Mouse (Mus musculus) retina, postnatal 7 days (tissue): ENCODE measurements around the gene Vmn2r62.
"Not testable (repeated sequence)": the region's sequence is repeated elsewhere in the genome, so short reads cannot be mapped to it uniquely, and the experiment has no call there.

Experiments
- DNase-seq: peaks from one replicate; pipeline ENCODE4 v3.0.0-alpha.2; 2012; ENCODE audit warnings: low read depth, low spot score

Gene Vmn2r62

DNA sequence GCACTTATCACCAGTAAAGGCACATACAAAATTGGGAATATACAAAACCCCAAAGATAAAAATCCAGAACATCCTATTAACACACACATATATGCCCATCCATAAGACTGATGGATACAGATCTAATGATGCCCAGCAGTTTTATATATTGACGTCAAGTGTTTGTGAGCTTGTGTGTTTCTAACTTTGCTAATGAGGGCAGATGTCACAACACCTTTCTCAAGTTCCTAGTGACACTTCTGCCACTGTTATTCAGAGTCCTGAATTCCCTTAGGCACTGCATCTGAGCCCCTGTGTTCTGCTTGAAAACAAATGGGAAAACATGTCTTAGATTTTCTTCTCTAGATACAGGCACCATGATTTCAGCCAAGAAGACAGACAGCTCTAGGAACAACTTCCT is at the start of gene Vmn2r62:
TSS of gene Vmn2r62 (minus strand) at position 101 of the 400 bp plus-strand sequence.
- DNase-seq = not testable (repeated sequence)

DNA sequence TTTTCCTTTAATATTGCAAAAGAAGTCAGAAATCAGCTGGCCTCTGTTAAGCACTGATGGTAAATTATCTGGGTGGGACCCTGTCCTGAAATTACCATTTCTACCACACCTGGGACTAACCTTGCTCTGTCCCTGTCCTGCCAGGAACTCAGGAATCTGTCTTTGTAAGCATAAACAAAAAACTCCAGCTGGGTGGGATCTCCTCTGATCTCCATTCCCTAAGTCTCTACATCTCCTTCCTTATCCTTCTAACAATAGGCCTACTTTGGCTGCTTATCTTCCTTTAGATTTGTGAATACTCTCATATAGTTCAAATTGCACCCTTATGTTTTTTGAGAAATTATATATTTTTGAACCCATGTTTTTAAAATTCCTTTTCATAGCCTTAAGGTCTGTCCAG is 45.0 kb upstream of the Vmn2r62 start:
- DNase-seq = not testable (repeated sequence)

DNA sequence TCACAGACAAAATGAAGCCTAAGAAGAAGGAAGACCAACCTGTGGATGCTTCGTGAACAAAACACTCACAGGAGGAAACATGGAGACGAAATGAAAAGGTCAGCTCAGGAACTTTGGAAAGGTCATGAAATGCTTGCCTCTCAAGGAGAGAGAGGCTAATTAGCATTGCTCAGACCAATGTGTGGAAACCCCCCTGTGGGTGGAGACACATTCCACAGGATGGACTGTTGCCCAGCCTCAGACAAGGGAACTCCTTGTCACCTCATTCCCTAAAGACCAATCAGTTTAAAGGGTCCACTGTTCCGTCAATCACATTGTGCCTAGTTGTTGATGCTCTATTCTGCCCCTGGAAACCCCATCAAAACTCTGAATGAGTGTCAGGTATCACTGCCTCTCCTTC is 38.9 kb upstream of the Vmn2r62 start:
- DNase-seq = no peak

DNA sequence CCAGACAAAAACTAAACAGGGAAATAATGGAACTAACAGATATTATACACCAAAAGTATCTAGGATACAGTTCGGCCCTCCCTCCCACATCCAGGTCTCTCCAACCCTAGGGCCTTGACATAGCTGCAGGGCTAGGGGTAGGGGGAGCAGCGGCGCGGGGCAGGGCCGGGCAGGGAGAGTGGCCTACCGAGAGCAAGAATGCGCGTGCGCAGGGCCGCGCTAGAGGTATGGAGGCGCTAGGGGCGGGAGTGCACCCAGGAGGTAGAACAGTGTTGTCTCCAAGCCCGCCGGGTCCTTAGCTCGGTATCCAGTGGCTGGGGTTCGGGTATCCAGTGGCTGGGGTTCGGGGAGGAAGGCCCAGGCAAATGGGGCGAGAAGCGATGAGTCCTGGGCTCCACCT is 43.5 kb downstream of the Vmn2r62 start:
- no peak for DNase-seq

DNA sequence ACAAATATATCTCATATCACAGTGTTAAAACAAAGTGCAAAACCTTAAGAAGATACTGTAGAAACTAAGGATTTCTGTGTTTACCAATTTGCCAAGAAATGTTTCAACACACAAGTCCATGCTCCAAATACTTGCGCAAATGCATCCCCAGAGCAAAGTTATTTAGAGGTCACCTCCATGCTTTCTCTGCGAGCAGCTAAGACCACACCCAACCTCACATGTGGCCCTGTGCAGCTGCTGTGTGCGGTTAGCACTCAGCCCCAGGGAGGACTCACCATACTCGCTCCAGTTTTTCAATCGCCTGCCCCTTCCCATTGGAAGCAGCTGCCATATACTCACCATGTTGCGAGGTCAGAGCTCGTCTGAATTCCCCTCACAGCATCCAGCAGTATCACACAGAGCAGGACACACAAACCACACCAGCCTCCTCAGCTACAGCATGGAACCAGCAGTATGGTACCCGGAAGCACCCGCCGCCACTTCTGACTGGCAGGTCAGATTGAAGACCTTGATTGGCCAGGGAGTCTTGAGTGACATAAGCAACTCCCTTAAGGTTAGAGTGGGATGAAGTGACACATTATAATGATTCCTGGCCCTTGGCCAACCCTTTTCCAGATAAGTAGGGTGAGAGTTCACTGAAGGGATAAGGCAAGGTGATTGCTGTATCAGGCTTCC is 54.7 kb downstream of the Vmn2r62 start:
- DNase-seq = no peak

DNA sequence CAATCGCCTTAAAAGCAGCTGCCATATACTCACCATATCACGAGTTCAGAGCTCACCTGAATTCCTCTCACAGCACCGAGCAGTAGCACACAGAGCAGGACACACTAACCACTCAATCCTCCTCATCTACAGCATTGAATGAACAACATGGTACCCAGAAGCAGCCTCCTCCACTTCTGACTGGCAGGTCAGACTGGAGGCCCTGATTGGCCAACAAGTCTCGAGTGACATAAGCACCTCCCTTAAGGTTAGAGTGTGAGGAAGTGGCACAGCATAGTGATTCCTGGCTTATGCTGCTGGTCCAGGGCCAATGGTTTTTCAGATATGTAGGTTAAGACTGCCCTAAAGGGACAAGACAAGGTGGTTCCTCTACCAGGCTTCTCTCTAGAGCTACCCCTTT is 66.4 kb downstream of the Vmn2r62 start, which contains the start of gene Gm17067:
TSS of gene Gm17067 (minus strand) at position 101 of the 400 bp plus-strand sequence.
- not testable (repeated sequence) for DNase-seq
